Mouse (Mus musculus) liver, postnatal 0 days (tissue): ENCODE data around the gene Atg5.

ENCODE experiments used
- CTCF ChIP-seq: sonication (generic); IDR thresholded peaks from 2 replicates; pipeline ENCODE4 v1.5.1; 2016; ENCODE audit warnings: antibody characterized with exemption, low read depth
- EP300 ChIP-seq: IDR thresholded peaks from 2 replicates; pipeline ENCODE4 v1.6.1; 2016; ENCODE audit warnings: antibody characterized with exemption, low read depth, mild to moderate bottlenecking

DNA sequence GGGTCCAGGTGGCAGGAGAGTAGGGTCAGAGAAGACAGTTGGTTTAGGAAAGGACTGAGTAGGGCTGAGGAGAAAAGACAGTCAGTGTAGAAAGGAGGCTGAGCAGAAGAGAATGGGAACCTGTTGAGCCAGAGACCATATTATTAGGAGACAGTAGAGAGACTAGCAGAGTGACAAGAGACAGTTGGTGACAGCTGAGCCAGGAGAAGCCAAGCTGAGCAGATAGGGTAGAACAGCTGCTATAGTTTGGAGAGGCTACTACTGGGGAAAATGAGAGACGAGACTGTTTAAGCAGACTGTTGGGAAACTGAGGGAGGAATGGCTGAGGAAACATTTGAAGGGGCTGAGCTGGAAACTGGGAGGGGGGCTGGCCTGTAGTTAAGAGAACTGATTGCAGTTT is 16.9 kb downstream of the Atg5 start:
- no peak for TF ChIP-seq CTCF
- TF ChIP-seq EP300 = no peak
